Mouse (Mus musculus) neutrophil, adult 5-6 weeks (primary cell): ENCODE data around the gene Brms1l. TPM values are rescaled to one million over a fixed set of nuclear protein-coding genes. Genes with fewer than 3 reads are reported as not detected.

Source experiments
- ATAC-seq: fragments of 151-379, 151-347 bp; 2 replicates; pipeline ENCODE4 v1.8.0; 2017; ENCODE audit warnings: mild to moderate bottlenecking, moderate TSS enrichment; ENCODE audit not compliant: insufficient number of reproducible peaks, poor library complexity, low FRiP score, severe bottlenecking; ENCODE audit errors: extremely low read depth
- total RNA-seq: library from RNA; stranded (forward); fragments of 200-1000 nt; gene quantifications from 2 replicates; pipeline ENCODE4 v1.2.3, GENCODE M21; 2017

Brms1l gene
- total RNA-seq, 1 experiment from 2014 or later: 20.5 TPM

DNA sequence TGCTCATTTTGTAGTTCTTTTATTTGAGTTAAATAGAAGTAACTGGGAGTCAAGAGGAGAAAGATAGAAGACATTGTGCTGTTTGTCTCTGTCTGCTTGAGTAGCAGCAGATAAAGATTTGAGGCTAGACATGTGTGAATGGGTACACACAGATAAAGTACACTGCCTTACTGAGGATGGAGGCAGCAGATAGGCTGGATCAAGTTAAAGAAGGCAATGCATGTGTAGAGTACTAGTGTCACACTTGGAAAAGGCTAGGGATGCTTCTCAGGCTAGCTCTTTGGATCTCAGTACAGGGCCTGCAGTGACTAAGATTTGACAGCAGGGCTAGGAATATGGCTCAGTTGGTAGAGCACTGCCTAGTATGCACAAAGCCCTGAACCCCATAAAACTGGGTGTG, 14.5 kb downstream of the Brms1l start:
- ATAC-seq: no peak

DNA sequence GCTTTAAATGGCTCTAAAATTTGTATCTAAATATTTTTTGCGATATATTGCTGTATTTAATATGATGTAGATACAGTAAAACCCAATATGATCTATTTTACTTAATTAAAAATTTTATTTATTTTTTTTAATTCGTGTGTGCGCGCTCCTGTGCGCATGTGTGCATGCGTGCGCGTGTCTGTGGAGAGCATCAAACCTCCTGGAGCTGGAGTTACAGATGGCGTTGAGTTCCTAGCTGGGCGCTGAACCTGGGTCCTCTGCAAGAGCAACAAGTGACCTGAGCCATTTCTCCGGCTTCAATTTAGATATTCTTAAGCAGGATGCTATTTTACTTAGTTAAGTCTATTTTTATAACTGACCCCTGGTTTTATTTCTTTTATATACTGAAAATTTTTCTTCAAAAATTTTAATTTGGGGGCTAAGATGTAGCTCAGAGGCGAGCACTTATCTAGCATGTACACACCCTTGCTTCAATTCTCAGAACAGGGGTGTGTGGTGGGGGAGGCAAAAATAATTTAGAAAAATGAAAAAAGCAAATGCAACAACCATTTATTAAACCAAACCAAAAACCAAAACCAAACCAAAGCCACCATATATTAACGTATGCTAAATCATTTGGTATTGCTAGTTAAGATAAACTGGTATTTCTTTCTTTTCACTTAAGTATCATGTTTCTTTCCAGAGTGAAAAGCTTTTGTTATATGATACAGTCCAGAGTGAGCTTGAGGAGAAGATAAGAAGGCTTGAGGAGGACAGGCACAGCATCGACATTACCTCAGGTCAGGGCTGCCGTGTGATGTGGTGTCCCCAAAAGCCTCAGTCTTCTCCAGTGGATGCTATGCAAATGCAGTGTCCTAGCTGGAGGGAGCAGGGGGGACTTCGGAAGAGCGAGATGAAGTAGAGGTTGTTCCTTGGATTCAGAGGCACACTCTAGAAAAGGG, 23.6 kb downstream of the Brms1l start:
- ATAC-seq: no peak

GRCm38 (mm10) chr12:55860631-55861030, 24.5 kb downstream of the Brms1l start:
- ATAC-seq: no peak

- no peak for ATAC-seq
Measured at GRCm38 (mm10) chr12:55867738-55868137, 31.6 kb downstream of the Brms1l start.

DNA sequence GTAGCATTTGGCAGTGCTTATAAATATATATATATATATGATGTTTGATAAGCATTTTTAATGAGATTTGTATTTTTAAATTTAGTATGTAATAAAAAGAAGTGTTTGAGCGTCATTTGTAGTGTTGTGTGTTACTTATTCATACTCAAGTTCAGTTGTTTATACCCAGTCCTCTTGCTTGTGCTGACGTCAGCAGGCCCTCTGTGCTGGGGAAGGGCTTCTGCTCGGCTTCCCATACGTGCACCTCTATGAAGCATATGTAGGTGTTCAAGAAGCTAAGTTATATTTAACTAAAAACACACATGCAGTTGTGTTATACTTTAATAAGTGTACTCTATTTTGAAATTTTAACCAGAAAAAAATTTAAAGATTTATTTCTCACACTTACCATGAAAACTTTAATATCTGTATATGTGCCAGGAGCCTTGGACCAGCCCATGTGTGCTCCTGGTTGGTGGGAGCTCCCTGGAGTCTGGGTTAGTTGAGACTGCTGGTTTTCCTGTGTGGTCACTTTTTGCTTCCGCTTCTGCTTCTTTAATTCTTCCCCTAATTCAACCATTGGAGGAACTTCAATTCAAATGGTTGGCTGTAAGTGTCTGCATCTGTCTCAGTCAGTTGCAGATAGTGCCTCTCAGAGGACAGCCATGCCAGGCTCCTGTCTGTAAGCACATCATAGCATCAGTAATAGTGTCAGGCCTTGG, 33.6 kb downstream of the Brms1l start:
- no peak for ATAC-seq

DNA sequence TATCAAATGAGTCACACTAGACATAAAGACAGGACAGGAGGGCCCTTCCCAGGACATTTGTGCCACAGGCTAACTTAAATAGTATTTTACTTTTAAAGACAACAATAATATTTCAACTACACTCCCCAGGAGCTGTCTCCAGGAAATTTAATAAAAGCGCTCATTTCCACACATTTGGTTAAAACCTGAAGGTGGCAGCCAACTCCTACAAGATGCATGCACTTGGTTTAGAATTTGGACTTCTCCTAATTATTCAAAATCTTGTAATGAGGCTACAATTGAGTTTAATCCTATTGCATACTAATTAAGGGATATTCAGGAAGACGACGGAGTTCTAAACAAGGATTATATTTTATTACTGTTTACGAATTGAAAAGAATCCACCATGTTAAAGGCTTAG, 49.3 kb downstream of the Brms1l start:
- no peak for ATAC-seq

- no peak for ATAC-seq
Measured at GRCm38 (mm10) chr12:55888570-55888969, 52.4 kb downstream of the Brms1l start.

DNA sequence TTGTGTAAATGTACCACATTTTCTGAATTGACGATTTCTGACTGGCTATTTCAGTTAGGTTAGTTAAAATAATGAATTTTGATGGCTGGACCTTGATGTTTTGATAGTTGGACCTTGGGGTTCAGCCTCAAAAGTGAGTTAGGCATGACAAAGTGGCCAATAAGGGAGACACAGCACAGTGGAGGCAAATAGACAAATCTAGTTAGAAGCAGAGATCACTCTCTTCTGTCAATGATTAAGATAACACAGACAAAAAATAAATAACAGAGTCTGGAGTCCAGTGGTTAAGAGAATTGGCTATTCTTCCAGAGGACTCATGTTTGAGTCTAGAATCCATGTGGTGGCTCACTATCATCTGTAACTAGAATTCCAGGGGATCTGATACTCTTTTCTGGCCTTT, 68.7 kb downstream of the Brms1l start:
- no peak for ATAC-seq

GRCm38 (mm10) chr12:55912138-55912537, 76.0 kb downstream of the Brms1l start:
- ATAC-seq: no peak

GRCm38 (mm10) chr12:55913201-55913600, 77.1 kb downstream of the Brms1l start:
- no peak for ATAC-seq

DNA sequence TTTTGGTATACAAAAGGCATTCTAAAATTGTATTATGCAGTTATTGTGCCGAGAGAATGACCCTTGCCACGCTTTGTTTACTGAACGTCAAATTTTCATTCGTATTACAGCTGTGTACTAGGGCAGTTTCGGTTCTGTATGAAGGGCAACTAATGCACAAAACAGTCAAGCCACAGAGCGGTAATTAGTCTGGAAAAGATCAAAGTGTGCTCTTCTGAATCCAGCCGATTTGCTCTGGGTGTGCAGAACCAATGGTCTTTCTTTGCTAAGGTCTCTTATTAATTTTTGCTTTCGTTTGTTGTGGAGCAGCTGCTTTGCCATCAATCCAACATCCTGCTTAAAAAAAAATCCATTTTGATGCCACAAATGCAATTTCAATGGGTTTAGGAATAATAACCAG, 80.1 kb downstream of the Brms1l start:
- ATAC-seq: no peak

DNA sequence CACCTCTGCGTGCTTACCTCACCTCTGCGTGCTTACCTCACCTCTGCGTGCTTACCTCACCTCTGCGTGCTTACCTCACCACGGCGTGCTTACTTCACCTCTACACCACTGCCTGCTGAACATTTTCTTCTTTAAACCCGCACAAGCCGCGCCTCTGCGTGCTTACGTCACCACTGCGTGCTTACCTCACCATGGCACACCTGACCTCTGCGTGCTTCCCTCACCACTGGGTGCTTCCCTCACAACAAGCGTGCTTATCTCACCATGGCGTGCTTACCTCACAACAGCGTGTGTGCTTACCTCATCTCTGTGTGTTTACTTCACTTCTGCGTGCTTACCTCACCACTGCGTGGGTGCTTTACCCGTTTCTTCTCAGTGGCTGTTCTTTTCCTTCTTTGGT, 80.9 kb downstream of the Brms1l start:
- no peak for ATAC-seq

Other genes with a start within 250 kb of the Brms1l start
- gene Insm2, start 236.9 kb upstream of the Brms1l start, total RNA-seq: 0.12 TPM in 1 of 2 replicates, not detected in the other
- gene Ralgapa1, start 15.2 kb upstream of the Brms1l start, total RNA-seq: 74.2 and 79.3 TPM in 2 replicates